17 mouse cellular contexts compared by ENCODE assay signal in the genomic region with DNA sequence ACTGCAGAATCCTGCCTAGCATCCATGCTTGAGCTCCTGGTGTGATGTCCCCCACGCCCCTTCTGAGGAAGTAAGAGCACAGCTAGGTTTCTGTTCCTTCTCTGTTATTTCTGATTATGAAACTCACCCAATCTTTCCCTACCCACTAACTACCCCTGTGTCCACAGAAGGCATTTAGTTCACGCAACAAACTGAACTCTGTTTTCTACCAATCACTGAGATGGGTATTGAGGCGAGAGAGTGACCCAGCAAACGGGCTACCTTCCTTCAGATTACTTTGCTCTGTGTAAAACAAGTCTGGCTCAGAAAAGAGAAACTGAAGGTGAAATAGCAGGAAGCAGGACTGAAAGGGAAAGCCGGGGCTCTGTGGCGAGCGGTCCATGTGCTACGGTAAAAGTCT. TPM values are rescaled to one million over a fixed set of nuclear protein-coding genes. Genes with fewer than 3 reads are reported as not detected.
DNase-seq lines count a peak whose midpoint lies in the region; ATAC-seq and TF ChIP-seq lines count a peak whose summit lies in the region.
"Had no signal": no experiment of that assay in that cellular context is flagged by ENCODE, and none has a peak within 500 bp of the region (broad histone marks: within the 10 kb centered on the region; RNA-seq: fewer than 3 reads in every experiment).

No protein-coding gene starts in this region.

- 43% methylated on average over 8 of the region's 8 CpGs for WGBS in liver, embryonic 16.5 days (ENCODE audit: insufficient replicate concordance)
- WGBS in forebrain, embryonic 10.5 days = 87% methylated on average over 8 of the region's 8 CpGs

- H3K4me1 ChIP-seq in liver, embryonic 16.5 days (ENCODE audit: control insufficient read depth, low read depth, low read length) = no peaks in the 10 kb centered on the region
- H3K4me1 ChIP-seq in forebrain, embryonic 10.5 days = no peaks in the 10 kb centered on the region
- H3K4me1 ChIP-seq: forebrain, embryonic 15.5 days; limb, embryonic 13.5 days; neural tube, embryonic 13.5 days had no signal

- H3K9ac ChIP-seq in liver, embryonic 16.5 days (ENCODE audit: low read depth, low read length) = no peak overlapping the region
- H3K9ac ChIP-seq: forebrain, embryonic 15.5 days; limb, embryonic 13.5 days; neural tube, embryonic 13.5 days had no signal

- H3K27me3 ChIP-seq in liver, embryonic 16.5 days (ENCODE audit: control insufficient read depth, insufficient read depth, low read depth, low read length) = no peaks in the 10 kb centered on the region
- no peaks in the 10 kb centered on the region for H3K27me3 ChIP-seq in forebrain, embryonic 10.5 days (ENCODE audit: poor library complexity, severe bottlenecking)
- H3K27me3 ChIP-seq: forebrain, embryonic 15.5 days; limb, embryonic 13.5 days; neural tube, embryonic 13.5 days had no signal

- intact Hi-C loops in gastrocnemius, adult 2 months (cut with DNase I) = no loop called here

- peak overlapping the region; percentile 28 for H3K4me3 ChIP-seq in gastrocnemius, adult 2 months
- H3K4me3 ChIP-seq in liver, embryonic 16.5 days (ENCODE audit: low read depth, low read length) = peak overlapping the region; percentile 24
- H3K4me3 ChIP-seq in forebrain, embryonic 10.5 days = no peak overlapping the region
- H3K4me3 ChIP-seq: forebrain, embryonic 15.5 days; limb, embryonic 13.5 days; neural tube, embryonic 13.5 days had no signal

- H3K36me3 ChIP-seq in liver, embryonic 16.5 days (ENCODE audit: control insufficient read depth, insufficient read depth) = no peaks in the 10 kb centered on the region
- H3K36me3 ChIP-seq in forebrain, embryonic 10.5 days (replicated peaks) = no peaks in the 10 kb centered on the region
- H3K36me3 ChIP-seq: forebrain, embryonic 15.5 days; limb, embryonic 13.5 days; neural tube, embryonic 13.5 days had no signal

- TF ChIP-seq CTCF in gastrocnemius, adult 2 months (IDR thresholded peaks at IDR 0.05) = no peak

- no peak overlapping the region for H3K27ac ChIP-seq in gastrocnemius, adult 2 months
- H3K27ac ChIP-seq in liver, embryonic 16.5 days (ENCODE audit: low read length) = peak overlapping the region; percentile 48; the same call in 1 of the 2 replicates
- H3K27ac ChIP-seq in forebrain, embryonic 10.5 days = no peak overlapping the region
- H3K27ac ChIP-seq: forebrain, embryonic 15.5 days; limb, embryonic 13.5 days; neural tube, embryonic 13.5 days; stomach, postnatal 0 days had no signal

- ATAC-seq in liver, embryonic 16.5 days (ENCODE audit: low read depth) = no peak
- ATAC-seq in neutrophil, adult 5-6 weeks (ENCODE audit: extremely low read depth, insufficient number of reproducible peaks, low FRiP score, poor library complexity, severe bottlenecking) = peak; percentile 65
- ATAC-seq: forebrain, embryonic 15.5 days; midbrain, embryonic 16.5 days; Patski had no signal

- no peaks in the 10 kb centered on the region for H3K9me3 ChIP-seq in liver, embryonic 16.5 days (replicated peaks; ENCODE audit: control insufficient read depth, low read length)
- H3K9me3 ChIP-seq in forebrain, embryonic 10.5 days = no peaks in the 10 kb centered on the region
- H3K9me3 ChIP-seq: forebrain, embryonic 15.5 days; limb, embryonic 13.5 days; neural tube, embryonic 13.5 days had no signal

- no peak for DNase-seq in gastrocnemius, adult 2 months
- DNase-seq in gastrocnemius, postnatal 4 days (ENCODE audit: low spot score in 2 of 2) = no peak
- peak; percentile 32 for DNase-seq in lung, postnatal 36 days
- DNase-seq in lung, postnatal 25 days (ENCODE audit: low spot score) = no peak
- no peak for DNase-seq in forebrain, embryonic 10.5 days (ENCODE audit: extremely low spot score, low spot score)
- no peak for DNase-seq in adrenal gland, postnatal 4 days (ENCODE audit: low spot score in 2 of 2)
- DNase-seq: cerebellum, adult 8-10 months; lung, postnatal 10 days; thymus, postnatal 25 days had no signal

- H3K4me2 ChIP-seq in liver, embryonic 16.5 days (ENCODE audit: low read depth, low read length) = no peak overlapping the region
- H3K4me2 ChIP-seq: forebrain, embryonic 15.5 days; limb, embryonic 13.5 days; neural tube, embryonic 13.5 days had no signal

RNA-seq across cellular contexts. Expression of a gene that starts 58.0 kb away (rescaled TPM):
- total RNA-seq in gastrocnemius, adult 2 months (2021) = 10 to 100 TPM; 66.0 to 68.1 TPM
- 10 to 100 TPM; 56.4 TPM for total RNA-seq in gastrocnemius, postnatal 4 days (2021)
- polyA plus RNA-seq in liver, embryonic 16.5 days (2015; fragmentation: Nextera tagmentation; extraction: Ambion mirVana) = 76.8 and 85.6 TPM in 2 replicates
- 44.6 and 51.6 TPM in 2 replicates for total RNA-seq in neutrophil, adult 5-6 weeks (2017)
- 127 and 129 TPM in 2 replicates for polyA plus RNA-seq in forebrain, embryonic 10.5 days (2016; fragmentation: Nextera tagmentation; extraction: Ambion mirVana)
- 10 to 100 TPM; 63.8 to 65.4 TPM for total RNA-seq in adrenal gland, postnatal 4 days (2021)
